Mouse (Mus musculus): Measurements from ENCODE around the gene Rnh1.

- TF ChIP-seq POLR2A (IDR thresholded peaks at IDR 0.05; ENCODE audit: extremely low read depth, insufficient read depth, low read length) (no peak), CTCF (IDR thresholded peaks at IDR 0.05; ENCODE audit: extremely low read depth, insufficient read depth, low read length) (no peak)
Measured at GRCm38 (mm10) chr7:141131904-141132755, 40.5 kb downstream of the Rnh1 start.

All from cortical plate, adult 2 months (tissue).